In genomic region chr8:72333429-72334143, GRCm38 (mm10) we compare ENCODE assay signal across 25 mouse cellular contexts. TPM values are rescaled to one million over a fixed set of nuclear protein-coding genes. Genes with fewer than 3 reads are reported as not detected.
DNase-seq lines count a peak whose midpoint lies in the region; ATAC-seq and TF ChIP-seq lines count a peak whose summit lies in the region.
"Had no signal": no experiment of that assay in that cellular context is flagged by ENCODE, and none has a peak within 500 bp of the region (broad histone marks: within the 10 kb centered on the region; RNA-seq: fewer than 3 reads in every experiment).

No protein-coding gene starts in this region.

- H3K4me2 ChIP-seq in midbrain, embryonic 14.5 days (ENCODE audit: low read length) = no peak overlapping the region
- H3K4me2 ChIP-seq: hindbrain, embryonic 12.5 days; liver, embryonic 11.5 days; midbrain, embryonic 15.5 days; neural tube, embryonic 12.5 days had no signal

- no peaks in the 10 kb centered on the region; the same call in 1 of the 2 replicates for H3K36me3 ChIP-seq in ES-E14 (ENCODE audit: control insufficient read depth, insufficient read depth, low read length, poor library complexity, severe bottlenecking)
- peaks cover 28% of the 10 kb centered on the region for H3K36me3 ChIP-seq in midbrain, embryonic 14.5 days (ENCODE audit: control insufficient read depth, insufficient read depth, low read length)

- WGBS in midbrain, embryonic 14.5 days = 47% methylated on average over 3 of the region's 3 CpGs

- no peak for ATAC-seq in midbrain, embryonic 14.5 days (ENCODE audit: low FRiP score, low TSS enrichment)
- ATAC-seq: forebrain, embryonic 16.5 days; intestine, postnatal 0 days; liver, postnatal 0 days; lung, postnatal 0 days; midbrain, embryonic 15.5 days had no signal

- peak overlapping the region; percentile 45; the same call in 1 of the 2 replicates for H3K9ac ChIP-seq in ES-E14 (ENCODE audit: insufficient read depth, low read depth, low read length, poor library complexity, severe bottlenecking)
- no peak overlapping the region for H3K9ac ChIP-seq in midbrain, embryonic 14.5 days (replicated peaks; ENCODE audit: low read length)
- H3K9ac ChIP-seq: hindbrain, embryonic 12.5 days; liver, postnatal 0 days; midbrain, embryonic 15.5 days; neural tube, embryonic 12.5 days had no signal

- H3K9me3 ChIP-seq in ES-E14 (ENCODE audit: control insufficient read depth, insufficient read depth, low read depth, low read length) = no peaks in the 10 kb centered on the region
- H3K9me3 ChIP-seq in midbrain, embryonic 14.5 days (ENCODE audit: control insufficient read depth, low read length) = no peaks in the 10 kb centered on the region
- H3K9me3 ChIP-seq: embryonic facial prominence, embryonic 10.5 days; forebrain, embryonic 10.5 days; hindbrain, embryonic 12.5 days; megakaryocyte, embryonic 14.5 days; midbrain, embryonic 15.5 days; neural tube, embryonic 12.5 days had no signal

- in situ Hi-C loops in ES-E14 (cut with MboI; ENCODE audit: low sequenced_read_pairs in 2 of 2, unreplicated experiment in 2 of 2) = no loop called here

- no peak for TF ChIP-seq POLR2A in cortical plate, adult 2 months (IDR thresholded peaks at IDR 0.05; ENCODE audit: extremely low read depth, insufficient read depth, low read length)

- peaks cover 29 to 53% of the 10 kb centered on the region in 2 experiments for H3K4me1 ChIP-seq in ES-E14 (ENCODE audit: control insufficient read depth in 2 of 2, insufficient read depth in 2 of 2, low read length in 2 of 2, poor library complexity in 1 of 2)
- H3K4me1 ChIP-seq in cortical plate, adult 2 months (ENCODE audit: control insufficient read depth, insufficient read depth, low read length) = no peaks in the 10 kb centered on the region
- no peaks in the 10 kb centered on the region for H3K4me1 ChIP-seq in midbrain, embryonic 14.5 days (ENCODE audit: control insufficient read depth, insufficient read depth, low read length)
- H3K4me1 ChIP-seq: hindbrain, embryonic 12.5 days; midbrain, embryonic 15.5 days; neural tube, embryonic 12.5 days had no signal

- DNase-seq in kidney, postnatal 4 days = peak; percentile 14 to 20
- DNase-seq in kidney, adult 9 months = no peak
- DNase-seq in ES-E14 (ENCODE audit: low read depth, low spot score) = no peak
- DNase-seq in lung, postnatal 10 days = no peak
- no peak for DNase-seq in midbrain, embryonic 14.5 days
- no peak for DNase-seq in lung, postnatal 14 days
- DNase-seq: B cell, adult 2 months; cerebellum, adult 2 months; gastrocnemius, postnatal 25 days; heart, adult 18-20 months; kidney, postnatal 10 days; liver, postnatal 0 days; retina, postnatal 1 day had no signal

- H3K4me3 ChIP-seq in ES-E14 (ENCODE audit: insufficient read depth in 1 of 2, low read depth in 1 of 2, low read length in 2 of 2, poor library complexity in 1 of 2, severe bottlenecking in 1 of 2) = peak overlapping the region in 1 of 2 experiments; percentile 6; a peak in 1 of 4 replicates
- no peak overlapping the region for H3K4me3 ChIP-seq in cortical plate, adult 2 months (ENCODE audit: insufficient read depth, low read length)
- no peak overlapping the region for H3K4me3 ChIP-seq in midbrain, embryonic 14.5 days (replicated peaks; ENCODE audit: low read depth, low read length)
- H3K4me3 ChIP-seq: embryonic facial prominence, embryonic 10.5 days; forebrain, embryonic 10.5 days; hindbrain, embryonic 12.5 days; megakaryocyte, embryonic 14.5 days; midbrain, embryonic 15.5 days; neural tube, embryonic 12.5 days had no signal

- H3K27ac ChIP-seq in ES-E14 (ENCODE audit: insufficient read depth, low read depth, low read length, poor library complexity, severe bottlenecking) = peak overlapping the region; percentile 97
- H3K27ac ChIP-seq in cortical plate, adult 2 months (ENCODE audit: insufficient read depth, low read length) = 0 out of 2 replicates have a peak overlapping the region, but pooled peaks have one; percentile 34
- no peak overlapping the region for H3K27ac ChIP-seq in midbrain, embryonic 14.5 days (replicated peaks; ENCODE audit: low read depth, low read length)
- H3K27ac ChIP-seq: embryonic facial prominence, embryonic 10.5 days; forebrain, embryonic 10.5 days; hindbrain, embryonic 12.5 days; midbrain, embryonic 15.5 days; neural tube, embryonic 12.5 days had no signal

- no peak for TF ChIP-seq CTCF in cortical plate, adult 2 months (IDR thresholded peaks at IDR 0.05; ENCODE audit: extremely low read depth, insufficient read depth, low read length)

- no peaks in the 10 kb centered on the region for H3K27me3 ChIP-seq in midbrain, embryonic 14.5 days (ENCODE audit: control insufficient read depth, insufficient read depth, low read length)
- H3K27me3 ChIP-seq: CH12.LX; hindbrain, embryonic 12.5 days; midbrain, embryonic 15.5 days; neural tube, embryonic 12.5 days had no signal

TF ChIP-seq in ES-E14, 5 proteins besides CTCF, POLR2A, EP300 and RAD21:
- TF ChIP-seq MAFK (IDR thresholded peaks at IDR 0.05; ENCODE audit: insufficient read depth, low read depth, low read length) = no peak
- no peak for TF ChIP-seq CHD2 (IDR thresholded peaks at IDR 0.05; ENCODE audit: low read depth, low read length)
- TF ChIP-seq ZNF384 (IDR thresholded peaks at IDR 0.05; ENCODE audit: low read depth, low read length) = no peak
- TF ChIP-seq HCFC1 (IDR thresholded peaks at IDR 0.05; ENCODE audit: borderline replicate concordance, insufficient read depth, low read length) = no peak
- TF ChIP-seq ZC3H11A (IDR thresholded peaks at IDR 0.05; ENCODE audit: borderline replicate concordance, low read depth, low read length) = no peak

RNA-seq across cellular contexts. Expression of gene Klf2, which starts 14.8 kb away (rescaled TPM):
- 55.0 and 58.5 TPM in 2 replicates for total RNA-seq in ES-E14 (2012; rRNA removed)
- polyA plus RNA-seq in cortical plate, adult 2 months (2012; rRNA removed) = 11.7 and 14.7 TPM in 2 replicates
- 3.1 and 5.7 TPM in 2 replicates for polyA plus RNA-seq in midbrain, embryonic 14.5 days (2014; fragmentation: Nextera tagmentation; extraction: Ambion mirVana)

RNA-seq across cellular contexts. Expression of gene Gm10282, which starts 28.5 kb away (rescaled TPM):
- 13.0 and 21.2 TPM in 2 replicates for total RNA-seq in ES-E14 (2012; rRNA removed)
- polyA plus RNA-seq in cortical plate, adult 2 months (2012; rRNA removed) = 5.3 and 5.4 TPM in 2 replicates
- 13.6 and 18.2 TPM in 2 replicates for polyA plus RNA-seq in midbrain, embryonic 14.5 days (2014; fragmentation: Nextera tagmentation; extraction: Ambion mirVana)

Comparison
In these comparisons a context has a peak if more than half of its experiments do, and no peak if none do; other contexts are left out.
1. DNase-seq: peak in kidney, postnatal 4 days (2 of 2); none in kidney, adult 9 months (single experiment), ES-E14 (single experiment), lung, postnatal 10 days (single experiment), midbrain, embryonic 14.5 days (single experiment) and lung, postnatal 14 days (single experiment).